Mouse (Mus musculus): ENCODE measurements at regions not wholly inside any gene's neighbourhood (a gene's known extent, or its start where the extent isn't known, plus 50 kb on each side); places are given as distances from the start of the nearest gene placed in this dataset.

GRCm38 (mm10) chr12:29280861-29281630 lies 247.1 kb upstream of the Myt1l start:
- TF ChIP-seq POLR2A (IDR thresholded peaks at IDR 0.05; ENCODE audit: extremely low read depth, insufficient read depth, low read length) (no peak), CTCF (IDR thresholded peaks at IDR 0.05; ENCODE audit: low read depth, low read length) (no peak)
- Histone ChIP-seq H3K36me3 (ENCODE audit: control insufficient read depth, insufficient read depth, low read length) (no peaks in the 10 kb centered on the region), H3K4me1 (ENCODE audit: control insufficient read depth, insufficient read depth, low read length) (no peaks in the 10 kb centered on the region), H3K27me3 (ENCODE audit: control insufficient read depth, insufficient read depth, low read length) (peaks cover 3% of the 10 kb centered on the region), H3K4me3 (ENCODE audit: insufficient read depth, low read depth, low read length) (no peak overlapping the region), H3K9ac (ENCODE audit: low read depth, low read length) (no peak overlapping the region), H3K79me2 (ENCODE audit: control insufficient read depth, insufficient read depth, low read length) (no peaks in the 10 kb centered on the region), H3K27ac (replicated peaks; ENCODE audit: insufficient read depth, low read depth, low read length) (no peak overlapping the region)
- no peak for DNase-seq (ENCODE audit: extremely low read depth, low read depth, low spot score)
- 61% methylated on average over 17 of the region's 17 CpGs for WGBS

- WGBS = 68% methylated on average over 2 of the region's 2 CpGs
- no peak overlapping the region for H3K9ac ChIP-seq (ENCODE audit: low read depth, low read length)
- peak; percentile 6 for DNase-seq (ENCODE audit: extremely low read depth, low read depth, low spot score)
- H3K4me1 ChIP-seq (ENCODE audit: control insufficient read depth, insufficient read depth, low read length) = peaks cover 3% of the 10 kb centered on the region; the same call in 1 of the 2 replicates
- no peaks in the 10 kb centered on the region for H3K36me3 ChIP-seq (ENCODE audit: control insufficient read depth, insufficient read depth, low read length)
- H3K4me3 ChIP-seq (ENCODE audit: insufficient read depth, low read depth, low read length) = no peak overlapping the region
- H3K79me2 ChIP-seq (ENCODE audit: control insufficient read depth, insufficient read depth, low read length) = no peaks in the 10 kb centered on the region
- no peaks in the 10 kb centered on the region for H3K27me3 ChIP-seq (ENCODE audit: control insufficient read depth, insufficient read depth, low read length)
- TF ChIP-seq POLR2A (IDR thresholded peaks at IDR 0.05; ENCODE audit: extremely low read depth, insufficient read depth, low read length) (no peak), CTCF (IDR thresholded peaks at IDR 0.05; ENCODE audit: low read depth, low read length) (no peak)
- no peak overlapping the region for H3K27ac ChIP-seq (replicated peaks; ENCODE audit: insufficient read depth, low read depth, low read length)
Observed at GRCm38 (mm10) chr12:29288801-29289200, 239.4 kb upstream of the Myt1l start.

- Histone ChIP-seq H3K79me2 (ENCODE audit: control insufficient read depth, insufficient read depth, low read length) (no peaks in the 10 kb centered on the region), H3K36me3 (ENCODE audit: control insufficient read depth, insufficient read depth, low read length) (no peaks in the 10 kb centered on the region), H3K4me1 (ENCODE audit: control insufficient read depth, insufficient read depth, low read length) (peaks cover 3% of the 10 kb centered on the region; the same call in 1 of the 2 replicates), H3K9ac (ENCODE audit: low read depth, low read length) (peak overlapping the region; percentile 20; the same call in 1 of the 2 replicates), H3K4me3 (ENCODE audit: insufficient read depth, low read depth, low read length) (peak overlapping the region; percentile 42), H3K27ac (replicated peaks; ENCODE audit: insufficient read depth, low read depth, low read length) (peak overlapping the region; percentile 42), H3K27me3 (ENCODE audit: control insufficient read depth, insufficient read depth, low read length) (no peaks in the 10 kb centered on the region)
- TF ChIP-seq POLR2A (IDR thresholded peaks at IDR 0.05; ENCODE audit: extremely low read depth, insufficient read depth, low read length) (peak; percentile 53; the same call in 1 of the 2 replicates), CTCF (IDR thresholded peaks at IDR 0.05; ENCODE audit: low read depth, low read length) (no peak)
- peak; percentile 97 for DNase-seq (ENCODE audit: extremely low read depth, low read depth, low spot score)
- WGBS = 6% methylated on average over 23 of the region's 23 CpGs
Observed at GRCm38 (mm10) chr12:29290591-29291351, 237.4 kb upstream of the Myt1l start.

- TF ChIP-seq POLR2A (IDR thresholded peaks at IDR 0.05; ENCODE audit: extremely low read depth, insufficient read depth, low read length) = no peak
- TF ChIP-seq CTCF (IDR thresholded peaks at IDR 0.05; ENCODE audit: low read depth, low read length) = no peak
- Histone ChIP-seq H3K4me1 (ENCODE audit: control insufficient read depth, insufficient read depth, low read length) (no peaks in the 10 kb centered on the region), H3K9ac (ENCODE audit: low read depth, low read length) (no peak overlapping the region), H3K4me3 (ENCODE audit: insufficient read depth, low read depth, low read length) (no peak overlapping the region), H3K79me2 (ENCODE audit: control insufficient read depth, insufficient read depth, low read length) (no peaks in the 10 kb centered on the region), H3K27ac (replicated peaks; ENCODE audit: insufficient read depth, low read depth, low read length) (no peak overlapping the region), H3K36me3 (ENCODE audit: control insufficient read depth, insufficient read depth, low read length) (no peaks in the 10 kb centered on the region), H3K27me3 (ENCODE audit: control insufficient read depth, insufficient read depth, low read length) (peaks cover 3% of the 10 kb centered on the region; the same call in 1 of the 2 replicates)
- no peak for DNase-seq (ENCODE audit: extremely low read depth, low read depth, low spot score)
- WGBS = 62% methylated on average over 5 of the region's 5 CpGs
Observed at GRCm38 (mm10) chr12:29297984-29298383, 230.2 kb upstream of the Myt1l start.

GRCm38 (mm10) chr12:29315636-29316035 lies 212.5 kb upstream of the Myt1l start:
- DNase-seq (ENCODE audit: extremely low read depth, low read depth, low spot score) = no peak
- Histone ChIP-seq H3K79me2 (ENCODE audit: control insufficient read depth, insufficient read depth, low read length) (no peaks in the 10 kb centered on the region), H3K4me1 (ENCODE audit: control insufficient read depth, insufficient read depth, low read length) (no peaks in the 10 kb centered on the region), H3K4me3 (ENCODE audit: insufficient read depth, low read depth, low read length) (no peak overlapping the region), H3K27me3 (ENCODE audit: control insufficient read depth, insufficient read depth, low read length) (no peaks in the 10 kb centered on the region), H3K36me3 (ENCODE audit: control insufficient read depth, insufficient read depth, low read length) (no peaks in the 10 kb centered on the region), H3K27ac (replicated peaks; ENCODE audit: insufficient read depth, low read depth, low read length) (no peak overlapping the region), H3K9ac (ENCODE audit: low read depth, low read length) (no peak overlapping the region)
- TF ChIP-seq POLR2A (IDR thresholded peaks at IDR 0.05; ENCODE audit: extremely low read depth, insufficient read depth, low read length) = no peak
- no peak for TF ChIP-seq CTCF (IDR thresholded peaks at IDR 0.05; ENCODE audit: low read depth, low read length)
- WGBS = 78% methylated on average over 1 of the region's 1 CpGs

Measured in liver, adult 2 months (tissue).